Comparison of ENCODE assay signal across 20 mouse cellular contexts in the genomic region with DNA sequence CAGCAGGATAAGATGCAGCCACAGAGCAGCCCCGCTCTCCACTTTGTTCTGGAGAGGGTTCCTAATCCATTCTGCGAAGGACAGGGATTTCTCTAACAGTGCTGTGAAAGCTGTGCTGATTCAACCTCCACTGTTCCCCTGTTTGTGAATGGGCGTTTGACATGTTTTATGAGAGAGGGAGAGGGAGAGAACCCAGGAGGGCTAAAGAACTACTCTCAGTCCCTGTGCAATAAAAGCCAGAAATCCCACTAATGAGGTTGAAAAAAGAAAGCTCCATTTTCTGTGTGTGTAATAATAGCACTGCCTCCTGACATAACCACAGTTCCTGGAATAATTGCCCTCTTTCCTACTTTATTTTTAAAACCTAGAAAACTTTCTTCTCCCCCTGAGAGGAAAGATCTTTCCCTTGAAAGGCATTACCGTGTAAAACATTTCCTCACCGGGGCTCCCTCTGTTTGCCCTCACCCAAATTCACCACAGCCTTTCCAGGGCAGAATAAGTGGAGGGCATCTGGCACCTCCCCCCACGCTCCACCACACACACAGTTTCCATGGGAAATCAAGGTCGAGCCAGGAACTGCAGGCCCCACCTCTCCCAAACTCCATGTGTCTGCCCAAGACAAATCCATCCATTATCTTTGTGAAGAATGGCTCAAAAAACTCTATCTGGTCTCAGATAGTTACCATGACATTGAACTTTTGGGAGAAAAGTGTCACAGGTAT. TPM values are rescaled to one million over a fixed set of nuclear protein-coding genes. Genes with fewer than 3 reads are reported as not detected.
DNase-seq lines count a peak whose midpoint lies in the region; ATAC-seq lines count a peak whose summit lies in the region.
"Had no signal": no experiment of that assay in that cellular context is flagged by ENCODE, and none has a peak within 500 bp of the region (broad histone marks: within the 10 kb centered on the region; RNA-seq: fewer than 3 reads in every experiment).

No protein-coding gene starts in this region.

- H3K9ac ChIP-seq in hindbrain, embryonic 15.5 days, result no peak overlapping the region
- H3K9ac ChIP-seq in neural tube, embryonic 12.5 days, result no peak overlapping the region
- H3K9ac ChIP-seq in forebrain, embryonic 16.5 days (replicated peaks; ENCODE audit: low read depth, low read length), result no peak overlapping the region
- H3K9ac ChIP-seq: embryonic facial prominence, embryonic 12.5 days; forebrain, embryonic 12.5 days; heart, embryonic 12.5 days; liver, embryonic 15.5 days had no signal

- no peaks in the 10 kb centered on the region for H3K36me3 ChIP-seq in hindbrain, embryonic 15.5 days
- H3K36me3 ChIP-seq in hindbrain, embryonic 10.5 days, result no peaks in the 10 kb centered on the region
- H3K36me3 ChIP-seq in neural tube, embryonic 12.5 days, result no peaks in the 10 kb centered on the region
- H3K36me3 ChIP-seq in forebrain, embryonic 16.5 days (ENCODE audit: control insufficient read depth, insufficient read depth), result no peaks in the 10 kb centered on the region
- H3K36me3 ChIP-seq: embryonic facial prominence, embryonic 12.5 days; forebrain, embryonic 12.5 days; heart, embryonic 12.5 days; liver, embryonic 15.5 days had no signal

- ATAC-seq in hindbrain, embryonic 15.5 days (ENCODE audit: low FRiP score, low read depth), result no peak
- ATAC-seq in neural tube, embryonic 12.5 days (ENCODE audit: low FRiP score, low read depth), result peak; percentile 61; the same call in 1 of the 2 replicates
- ATAC-seq in forebrain, embryonic 16.5 days, result no peak; the same call in 1 of the 2 replicates
- ATAC-seq: CD4-positive, CD25-positive, alpha-beta regulatory T cell, adult 4 months; midbrain, embryonic 16.5 days had no signal

- no peak overlapping the region for H3K4me2 ChIP-seq in hindbrain, embryonic 15.5 days
- no peak overlapping the region for H3K4me2 ChIP-seq in neural tube, embryonic 12.5 days (replicated peaks)
- no peak overlapping the region for H3K4me2 ChIP-seq in forebrain, embryonic 16.5 days (ENCODE audit: low read length)
- H3K4me2 ChIP-seq: embryonic facial prominence, embryonic 12.5 days; forebrain, embryonic 12.5 days; heart, embryonic 12.5 days; liver, embryonic 15.5 days had no signal

- peaks cover 10% of the 10 kb centered on the region for H3K4me1 ChIP-seq in hindbrain, embryonic 15.5 days (replicated peaks)
- H3K4me1 ChIP-seq in hindbrain, embryonic 10.5 days (replicated peaks), result no peaks in the 10 kb centered on the region
- peaks cover 11% of the 10 kb centered on the region for H3K4me1 ChIP-seq in neural tube, embryonic 12.5 days
- H3K4me1 ChIP-seq in forebrain, embryonic 16.5 days (replicated peaks; ENCODE audit: control insufficient read depth, insufficient read depth, low read length), result peaks cover 4% of the 10 kb centered on the region; the same call in 1 of the 2 replicates
- H3K4me1 ChIP-seq: embryonic facial prominence, embryonic 12.5 days; liver, embryonic 15.5 days had no signal

- no peaks in the 10 kb centered on the region for H3K27me3 ChIP-seq in hindbrain, embryonic 15.5 days
- no peaks in the 10 kb centered on the region for H3K27me3 ChIP-seq in hindbrain, embryonic 10.5 days (ENCODE audit: insufficient read depth, poor library complexity, severe bottlenecking)
- H3K27me3 ChIP-seq in neural tube, embryonic 12.5 days (replicated peaks), result no peaks in the 10 kb centered on the region
- no peaks in the 10 kb centered on the region for H3K27me3 ChIP-seq in forebrain, embryonic 16.5 days (replicated peaks; ENCODE audit: control insufficient read depth, insufficient read depth, low read length)
- H3K27me3 ChIP-seq: embryonic facial prominence, embryonic 12.5 days; forebrain, embryonic 12.5 days; heart, embryonic 12.5 days; liver, embryonic 15.5 days had no signal

- no peak for DNase-seq in hindbrain, embryonic 10.5 days (ENCODE audit: low spot score)
- peak; percentile 5 for DNase-seq in adrenal gland, postnatal 25 days
- peak; percentile 41 for DNase-seq in forelimb bud, embryonic 11.5 days (ENCODE audit: low read depth, low spot score)
- DNase-seq in embryo, embryonic 10 days (ENCODE audit: low spot score), result no peak
- DNase-seq: cerebellum, adult 9-11 months; gastrocnemius, postnatal 25 days; heart, postnatal 4 days; kidney, adult 8-10 months; lung, postnatal 36 days; thymus, adult 2 months had no signal

- WGBS in hindbrain, embryonic 15.5 days, result 46% methylated on average over 7 of the region's 7 CpGs
- WGBS in hindbrain, embryonic 10.5 days, result 76% methylated on average over 7 of the region's 7 CpGs
- 23% methylated on average over 7 of the region's 7 CpGs for WGBS in neural tube, embryonic 12.5 days
- 26% methylated on average over 7 of the region's 7 CpGs for WGBS in forebrain, embryonic 16.5 days

- no peaks in the 10 kb centered on the region for H3K9me3 ChIP-seq in hindbrain, embryonic 15.5 days
- no peaks in the 10 kb centered on the region for H3K9me3 ChIP-seq in hindbrain, embryonic 10.5 days
- H3K9me3 ChIP-seq in neural tube, embryonic 12.5 days, result no peaks in the 10 kb centered on the region
- no peaks in the 10 kb centered on the region for H3K9me3 ChIP-seq in forebrain, embryonic 16.5 days (ENCODE audit: control insufficient read depth, low read length)
- H3K9me3 ChIP-seq: embryonic facial prominence, embryonic 12.5 days; forebrain, embryonic 12.5 days; liver, embryonic 15.5 days had no signal

- no peak overlapping the region for H3K4me3 ChIP-seq in hindbrain, embryonic 15.5 days
- no peak overlapping the region for H3K4me3 ChIP-seq in hindbrain, embryonic 10.5 days
- H3K4me3 ChIP-seq in neural tube, embryonic 12.5 days, result no peak overlapping the region
- H3K4me3 ChIP-seq in forebrain, embryonic 16.5 days (replicated peaks; ENCODE audit: low read length), result no peak overlapping the region
- H3K4me3 ChIP-seq: embryonic facial prominence, embryonic 12.5 days; forebrain, embryonic 12.5 days; heart, embryonic 12.5 days; liver, embryonic 15.5 days had no signal

- H3K27ac ChIP-seq in hindbrain, embryonic 15.5 days (replicated peaks), result peak overlapping the region; percentile 33; the same call in 1 of the 2 replicates
- H3K27ac ChIP-seq in hindbrain, embryonic 10.5 days, result no peak overlapping the region
- no peak overlapping the region for H3K27ac ChIP-seq in neural tube, embryonic 12.5 days
- H3K27ac ChIP-seq in forebrain, embryonic 16.5 days (ENCODE audit: low read length), result no peak overlapping the region
- H3K27ac ChIP-seq: embryonic facial prominence, embryonic 12.5 days; forebrain, embryonic 12.5 days; liver, embryonic 15.5 days had no signal

RNA-seq across cellular contexts. Expression of a gene that starts 24.1 kb away (rescaled TPM):
- polyA plus RNA-seq in hindbrain, embryonic 15.5 days (2015; fragmentation: Nextera tagmentation; extraction: Ambion mirVana), result 0.22 and 0.28 TPM in 2 replicates
- polyA plus RNA-seq in hindbrain, embryonic 10.5 days (2016; fragmentation: Nextera tagmentation; extraction: Ambion mirVana), result 0.47 and 0.50 TPM in 2 replicates
- total RNA-seq in adrenal gland, postnatal 25 days (2021), result 0.24 TPM in 1 of 2 replicates, not detected in the other
- polyA plus RNA-seq in neural tube, embryonic 12.5 days (2016; fragmentation: Nextera tagmentation; extraction: Ambion mirVana), result 0.23 and 0.36 TPM in 2 replicates
- 0.24 and 0.39 TPM in 2 replicates for polyA plus RNA-seq in forebrain, embryonic 16.5 days (2015; fragmentation: Nextera tagmentation; extraction: Ambion mirVana)
- polyA plus RNA-seq: CD4-positive, CD25-positive, alpha-beta regulatory T cell, adult 4 months; large intestine, adult 2 months had no signal

Comparison
In these comparisons a context has a peak if more than half of its experiments do, and no peak if none do; other contexts are left out.
1. DNase-seq: peak in adrenal gland, postnatal 25 days (single experiment) and forelimb bud, embryonic 11.5 days (single experiment); none in hindbrain, embryonic 10.5 days (single experiment) and embryo, embryonic 10 days (single experiment).